Mouse (Mus musculus) liver, postnatal 0 days (tissue): Measurements from ENCODE around the gene Gpr132.

Experiments
- CTCF ChIP-seq: sonication (generic); IDR thresholded peaks from 2 replicates; pipeline ENCODE4 v1.5.1; 2016; ENCODE audit warnings: antibody characterized with exemption, low read depth
- EP300 ChIP-seq: IDR thresholded peaks from 2 replicates; pipeline ENCODE4 v1.6.1; 2016; ENCODE audit warnings: antibody characterized with exemption, low read depth, mild to moderate bottlenecking

DNA sequence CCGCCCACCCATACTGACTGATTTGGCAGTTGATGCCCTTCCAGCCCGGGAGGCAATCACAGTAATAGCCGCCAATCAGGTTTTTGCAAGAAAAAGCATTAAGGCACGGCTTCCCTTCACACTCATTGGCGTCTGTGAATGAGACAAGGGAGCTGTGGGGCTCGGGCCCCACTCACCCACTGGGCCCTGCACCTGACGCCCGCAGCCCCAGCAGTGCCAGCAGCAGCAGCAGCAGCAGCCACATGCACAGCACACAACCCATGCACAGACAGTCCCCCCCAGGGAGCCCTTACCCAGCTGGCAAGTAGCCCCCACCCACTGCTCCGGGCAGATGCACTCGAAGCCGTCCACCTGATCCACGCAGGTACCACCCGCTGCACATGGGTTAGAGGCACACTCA lies 47.6 kb upstream of the Gpr132 start:
- TF ChIP-seq CTCF = no peak
- no peak for TF ChIP-seq EP300
